Mouse (Mus musculus) G1E (cell line): Measurements from ENCODE around the gene Zdhhc17.

ENCODE experiments used
- CTCF ChIP-seq: IDR thresholded peaks from 2 replicates; pipeline ENCODE4 v1.5.1; 2012; ENCODE audit warnings: low read depth, low read length, inconsistent platforms, mixed read lengths
- GATA1 ChIP-seq: IDR thresholded peaks from 2 replicates; pipeline ENCODE4 v1.6.1; 2012; ENCODE audit warnings: borderline replicate concordance, low read length, inconsistent platforms, mixed read lengths
- POLR2AphosphoS5 ChIP-seq: IDR thresholded peaks from 2 replicates; pipeline ENCODE4 v1.6.1; 2012; ENCODE audit warnings: low read depth, low read length, inconsistent platforms; ENCODE audit not compliant: insufficient replicate concordance
- TAL1 ChIP-seq: conservative IDR thresholded peaks from 2 replicates; pipeline ENCODE4 v1.6.1; 2012; ENCODE audit warnings: low read depth, low read length, inconsistent platforms, mixed read lengths

DNA sequence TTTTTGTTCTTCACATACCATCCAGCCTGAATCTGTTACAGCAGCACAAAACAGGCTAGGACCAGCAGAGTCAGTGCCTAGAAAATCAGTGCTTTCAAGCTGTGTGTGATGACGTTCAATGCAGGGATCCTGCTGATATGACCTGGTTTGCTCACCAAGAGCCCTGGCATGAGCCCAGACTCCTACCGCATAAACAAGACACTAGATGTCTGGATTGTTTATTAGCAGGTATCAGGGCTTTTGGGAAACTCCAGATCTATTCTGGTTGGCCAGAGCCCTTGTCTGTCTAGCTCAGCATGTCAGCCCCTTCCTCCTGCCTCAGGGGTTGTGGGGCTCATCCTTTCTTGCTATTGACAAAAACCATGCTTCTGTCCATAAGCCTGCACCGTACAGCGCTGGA is 80.2 kb downstream of the Zdhhc17 start:
- no peak for TF ChIP-seq CTCF
- TF ChIP-seq GATA1, result no peak
- no peak for TF ChIP-seq POLR2AphosphoS5
- no peak for TF ChIP-seq TAL1
